Mouse (Mus musculus): ENCODE data around the gene Antxr1.

The Antxr1 gene

DNA sequence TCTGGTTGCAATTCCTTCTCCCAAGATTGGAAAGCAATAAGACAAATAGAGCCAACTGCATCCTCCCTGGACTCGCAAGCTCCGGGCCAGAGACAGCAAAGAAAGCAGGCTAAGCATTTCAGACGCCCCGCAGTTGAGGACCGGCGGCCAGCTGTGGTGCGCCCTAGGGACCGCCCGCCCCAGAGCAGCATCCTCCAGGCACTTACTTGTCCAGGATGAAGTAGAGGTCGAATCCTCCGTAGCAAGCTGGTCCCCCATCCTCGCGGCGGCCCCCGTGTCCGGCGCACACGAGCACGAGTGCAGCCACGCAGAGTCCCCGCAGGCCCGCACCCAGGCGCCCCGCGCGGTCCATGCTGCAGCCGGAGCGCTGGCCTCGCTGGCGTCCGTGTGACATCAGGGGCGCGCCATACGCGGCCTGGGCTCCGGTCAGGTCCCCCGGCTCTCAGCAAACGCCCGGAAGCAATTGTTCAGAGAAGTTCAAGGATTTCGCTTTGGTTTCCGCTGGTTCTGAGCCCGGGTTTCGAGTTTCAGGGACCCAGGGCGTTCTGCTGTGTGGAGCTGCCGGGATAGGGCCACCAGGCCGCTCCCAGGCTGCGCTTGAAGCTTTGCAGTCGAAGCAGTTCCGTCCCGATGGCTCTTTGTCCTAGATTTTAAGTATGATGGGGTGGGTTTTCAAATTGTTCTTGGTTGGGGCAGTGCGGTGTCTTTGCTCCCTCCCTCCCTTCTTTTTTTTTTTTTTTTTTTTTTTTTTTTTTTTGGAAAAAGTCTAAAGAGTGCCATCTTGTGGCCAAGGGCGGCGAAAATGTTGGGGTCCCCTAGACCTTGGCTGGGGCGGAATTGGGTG is at the start of gene Antxr1:
Antxr1 (minus strand) TSS at position 731 of the 844 bp plus-strand sequence.
- in situ Hi-C loops (cut with MboI; ENCODE audit: low pct_unique_long_range_greater_than_20kb in 1 of 2, low sequenced_read_pairs in 2 of 2, unreplicated experiment in 1 of 2) = loop anchor here in 1 of 2 experiments (5.0 kb wide), 1 partner anchor 233 kb away; the partner anchor contains the start of gene D6Ertd527e

DNA sequence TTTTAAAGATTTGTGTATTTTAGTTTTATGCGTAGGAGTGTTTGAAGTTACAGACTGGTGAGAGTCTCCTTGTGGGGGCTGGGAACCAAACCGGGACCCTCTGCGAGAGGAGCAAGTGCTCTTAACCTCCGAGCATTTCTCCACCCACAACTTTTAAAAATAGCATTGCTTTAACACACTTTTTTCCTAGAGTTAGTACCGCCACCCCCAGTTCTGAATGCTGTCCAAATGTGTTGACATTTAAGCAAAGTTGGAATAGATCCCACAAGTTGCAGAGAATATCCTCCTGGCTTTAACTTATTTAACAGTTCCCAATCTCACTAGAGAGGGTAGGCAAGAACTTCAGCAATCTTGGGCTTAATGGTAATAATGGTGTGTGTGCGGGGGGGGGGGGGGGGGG is 49.1 kb upstream of the Antxr1 start:
- in situ Hi-C loops (cut with MboI; ENCODE audit: low pct_unique_long_range_greater_than_20kb in 1 of 2, low sequenced_read_pairs in 2 of 2, unreplicated experiment in 1 of 2) = no loop called here

DNA sequence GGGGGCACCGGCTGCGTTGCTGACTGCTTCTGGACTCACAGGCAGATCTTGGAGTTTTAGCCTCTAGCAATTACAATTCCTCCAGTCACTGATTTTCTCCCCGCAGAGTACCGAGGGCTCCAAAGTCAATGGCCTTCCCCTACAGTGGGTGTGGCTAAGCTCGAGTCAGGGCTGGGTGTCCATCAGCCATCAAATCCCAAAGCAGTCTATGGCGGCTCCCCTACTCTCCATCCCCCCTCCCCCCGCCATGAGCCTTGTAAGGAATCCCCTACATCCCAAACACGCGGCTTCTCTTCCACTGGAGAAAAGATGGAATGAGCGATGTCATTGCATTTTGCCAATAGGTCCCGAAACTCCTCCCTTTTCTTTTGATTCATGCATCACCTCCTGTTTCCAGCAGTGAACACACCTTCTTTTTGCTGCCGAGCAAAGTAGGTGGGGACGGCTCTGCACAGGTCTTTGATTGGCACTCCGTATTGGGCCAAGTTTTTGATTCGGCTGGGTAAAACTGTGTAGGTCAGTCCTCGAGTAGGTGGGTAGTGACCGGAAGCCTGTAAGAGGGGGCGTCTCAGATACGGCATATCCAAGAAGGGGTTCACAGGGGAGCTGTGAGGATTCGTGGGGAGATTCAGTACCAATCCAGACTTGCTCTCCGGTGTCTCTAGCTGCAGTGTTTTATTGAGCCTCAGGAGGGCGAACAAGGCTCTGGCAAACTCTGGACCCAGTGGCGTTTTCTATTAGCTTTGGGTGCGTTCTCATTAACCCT is 48.5 kb upstream of the Antxr1 start:
- in situ Hi-C loops (cut with MboI; ENCODE audit: low pct_unique_long_range_greater_than_20kb in 1 of 2, low sequenced_read_pairs in 2 of 2, unreplicated experiment in 1 of 2) = no loop called here

DNA sequence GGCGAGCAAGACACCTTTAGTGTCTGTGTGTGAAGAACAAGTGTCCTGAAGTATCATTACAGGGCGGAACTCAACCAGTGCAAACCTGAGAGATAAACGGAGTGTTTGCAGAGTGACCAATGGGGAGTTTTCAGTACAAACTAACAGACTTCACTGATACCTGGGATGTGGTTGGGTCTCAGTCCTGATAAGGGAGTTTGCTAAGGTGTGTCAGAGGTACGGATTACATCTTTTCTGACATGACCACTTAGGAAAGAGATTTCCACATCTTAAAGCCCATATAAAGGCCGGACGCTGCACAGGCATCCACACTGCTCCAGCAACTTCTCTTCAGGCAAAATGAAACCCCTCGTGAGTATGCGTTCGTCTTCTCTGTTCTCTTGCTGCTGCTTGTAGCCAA is 37.4 kb upstream of the Antxr1 start, which contains the start of gene Gkn2:
Gkn2 (plus strand) TSS at position 301 of the 400 bp plus-strand sequence.
- in situ Hi-C loops (cut with MboI; ENCODE audit: low pct_unique_long_range_greater_than_20kb in 1 of 2, low sequenced_read_pairs in 2 of 2, unreplicated experiment in 1 of 2) = no loop called here

DNA sequence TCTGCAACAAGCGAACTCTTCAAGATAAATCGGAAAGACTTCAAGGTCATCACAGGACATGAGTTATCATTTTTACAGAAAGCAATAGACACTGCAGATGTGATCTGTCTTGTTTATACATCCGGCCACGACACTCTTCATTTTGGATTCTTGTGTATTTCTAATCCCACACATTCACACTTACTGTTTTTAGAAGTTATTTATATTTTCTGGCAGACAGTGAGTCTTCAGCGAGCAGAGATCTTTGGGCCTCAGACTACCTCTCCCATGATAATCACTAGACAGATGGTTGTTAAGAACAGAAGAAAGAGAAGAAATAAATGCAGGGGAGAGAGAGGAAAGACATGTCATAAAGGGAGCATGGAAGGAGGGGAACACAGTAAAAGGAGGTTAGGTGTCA is 33.6 kb upstream of the Antxr1 start:
- in situ Hi-C loops (cut with MboI; ENCODE audit: low pct_unique_long_range_greater_than_20kb in 1 of 2, low sequenced_read_pairs in 2 of 2, unreplicated experiment in 1 of 2) = no loop called here

DNA sequence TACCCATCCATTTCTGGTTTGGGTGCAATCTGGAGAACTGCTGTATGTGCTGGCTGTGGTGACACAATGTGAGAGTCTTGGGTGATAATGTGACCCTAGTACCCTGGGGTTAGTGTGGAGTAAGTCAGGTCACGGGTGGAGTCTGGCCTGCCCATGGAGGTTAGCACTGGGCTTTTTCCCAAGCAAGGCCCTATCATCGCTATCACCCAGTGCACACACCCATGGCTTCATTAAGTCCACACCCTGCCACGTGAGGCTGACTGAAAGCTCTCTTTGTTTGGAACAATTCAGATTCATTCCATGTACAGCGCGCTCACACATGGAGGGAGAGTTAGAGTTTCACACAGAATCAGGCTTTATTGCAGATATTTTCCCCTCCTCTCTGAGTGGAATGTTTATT is 18.8 kb upstream of the Antxr1 start:
- in situ Hi-C loops (cut with MboI; ENCODE audit: low pct_unique_long_range_greater_than_20kb in 1 of 2, low sequenced_read_pairs in 2 of 2, unreplicated experiment in 1 of 2) = no loop called here

DNA sequence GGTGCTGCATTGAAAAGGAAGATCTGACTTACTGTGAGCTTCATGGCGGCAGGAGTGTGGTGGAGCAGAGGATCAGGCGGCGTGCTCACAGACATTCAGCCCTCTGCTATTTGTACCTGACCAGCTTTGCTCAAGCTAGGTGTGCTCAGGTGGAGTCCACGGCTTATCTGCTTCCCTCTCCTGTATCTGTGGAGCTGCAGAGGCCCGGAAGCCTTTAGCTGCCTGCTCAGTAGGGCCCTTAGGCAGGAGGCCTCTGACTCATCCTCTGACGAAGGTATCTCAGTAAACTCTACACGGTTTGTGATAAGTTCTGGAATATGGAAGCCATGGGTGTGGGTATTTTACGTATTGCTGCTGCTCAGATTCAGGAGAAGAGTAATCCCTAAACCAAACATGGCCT is 15.2 kb upstream of the Antxr1 start, which contains the start of gene Gkn1:
Gkn1 (minus strand) TSS at position 114 of the 400 bp plus-strand sequence.
- in situ Hi-C loops (cut with MboI; ENCODE audit: low pct_unique_long_range_greater_than_20kb in 1 of 2, low sequenced_read_pairs in 2 of 2, unreplicated experiment in 1 of 2) = no loop called here

DNA sequence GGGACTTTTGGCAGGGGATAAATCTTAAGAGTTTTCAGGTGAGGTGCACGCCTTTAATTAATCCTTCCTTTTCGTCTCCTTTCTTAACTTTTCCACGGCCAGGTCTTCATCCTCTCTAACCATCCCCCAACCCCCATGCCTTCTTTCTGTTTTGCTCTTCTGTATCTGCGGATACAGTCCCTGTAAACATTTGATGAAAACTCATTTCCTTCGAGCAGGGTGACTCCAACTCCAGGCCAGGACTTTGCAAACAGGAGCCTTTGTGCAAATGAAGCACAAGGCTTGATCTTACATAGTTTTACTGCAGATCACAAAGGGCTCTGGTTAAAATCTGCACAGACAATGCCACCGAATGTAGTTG is 294 bp upstream of the Antxr1 start:
- in situ Hi-C loops (cut with MboI; ENCODE audit: low pct_unique_long_range_greater_than_20kb in 1 of 2, low sequenced_read_pairs in 2 of 2, unreplicated experiment in 1 of 2) = loop anchor here in 1 of 2 experiments (5.0 kb wide), 1 partner anchor 234 kb away; the partner anchor contains the start of gene D6Ertd527e

DNA sequence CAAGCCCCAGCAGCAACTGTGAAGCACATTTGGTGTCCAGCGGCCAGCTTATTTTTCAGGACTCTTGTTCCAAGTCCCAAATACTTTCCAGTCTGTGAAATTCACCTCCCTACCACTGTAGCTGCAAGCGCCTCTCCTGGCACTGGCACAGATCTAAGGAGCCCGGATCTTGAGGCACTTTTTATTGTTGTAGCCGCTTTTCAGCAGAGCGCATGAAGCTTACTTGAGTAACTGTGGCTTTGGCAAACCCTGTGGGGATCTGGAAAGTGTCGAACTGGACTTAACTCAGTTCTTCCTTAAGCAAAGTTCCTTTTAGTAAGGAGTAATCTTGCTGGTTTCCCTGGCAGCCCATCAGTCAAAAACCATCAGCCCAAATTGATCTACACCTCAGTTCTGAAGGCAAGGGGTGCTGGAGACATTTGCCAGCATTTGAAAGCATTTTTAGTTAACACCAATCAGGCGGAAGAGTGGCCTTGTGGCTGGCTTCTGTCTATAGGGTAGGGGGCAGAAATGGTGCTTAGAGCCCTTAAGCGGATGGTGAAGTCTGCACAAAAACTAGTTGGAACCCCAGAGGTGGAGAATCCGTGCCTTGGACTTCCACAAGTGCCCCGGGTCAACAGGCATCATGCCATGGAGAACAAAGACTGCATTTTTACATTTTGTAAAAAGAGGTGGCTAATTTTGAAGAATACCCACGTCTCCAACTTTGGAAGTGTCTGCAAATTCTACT is 1.1 kb downstream of the Antxr1 start:
- in situ Hi-C loops (cut with MboI; ENCODE audit: low pct_unique_long_range_greater_than_20kb in 1 of 2, low sequenced_read_pairs in 2 of 2, unreplicated experiment in 1 of 2) = loop anchor here in 1 of 2 experiments (5.0 kb wide), 1 partner anchor 232 kb away; the partner anchor contains the start of gene D6Ertd527e

DNA sequence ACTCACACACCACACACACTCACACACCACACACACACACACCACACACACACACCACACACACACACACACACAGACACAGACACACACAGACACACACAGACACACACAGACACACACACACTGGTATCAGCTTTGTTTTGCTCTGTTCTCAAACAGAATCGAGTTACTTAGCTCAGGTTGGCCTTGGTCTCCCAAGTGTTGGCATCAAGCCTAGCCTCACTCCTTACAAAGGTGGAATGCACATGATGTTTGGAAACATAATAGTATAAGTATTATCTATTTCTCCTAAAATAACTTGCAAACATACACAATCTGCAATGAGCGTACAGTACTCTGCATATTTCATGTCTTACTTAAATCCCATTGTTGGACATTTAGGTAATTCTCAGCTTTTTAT is 3.2 kb downstream of the Antxr1 start:
- in situ Hi-C loops (cut with MboI; ENCODE audit: low pct_unique_long_range_greater_than_20kb in 1 of 2, low sequenced_read_pairs in 2 of 2, unreplicated experiment in 1 of 2) = no loop called here

DNA sequence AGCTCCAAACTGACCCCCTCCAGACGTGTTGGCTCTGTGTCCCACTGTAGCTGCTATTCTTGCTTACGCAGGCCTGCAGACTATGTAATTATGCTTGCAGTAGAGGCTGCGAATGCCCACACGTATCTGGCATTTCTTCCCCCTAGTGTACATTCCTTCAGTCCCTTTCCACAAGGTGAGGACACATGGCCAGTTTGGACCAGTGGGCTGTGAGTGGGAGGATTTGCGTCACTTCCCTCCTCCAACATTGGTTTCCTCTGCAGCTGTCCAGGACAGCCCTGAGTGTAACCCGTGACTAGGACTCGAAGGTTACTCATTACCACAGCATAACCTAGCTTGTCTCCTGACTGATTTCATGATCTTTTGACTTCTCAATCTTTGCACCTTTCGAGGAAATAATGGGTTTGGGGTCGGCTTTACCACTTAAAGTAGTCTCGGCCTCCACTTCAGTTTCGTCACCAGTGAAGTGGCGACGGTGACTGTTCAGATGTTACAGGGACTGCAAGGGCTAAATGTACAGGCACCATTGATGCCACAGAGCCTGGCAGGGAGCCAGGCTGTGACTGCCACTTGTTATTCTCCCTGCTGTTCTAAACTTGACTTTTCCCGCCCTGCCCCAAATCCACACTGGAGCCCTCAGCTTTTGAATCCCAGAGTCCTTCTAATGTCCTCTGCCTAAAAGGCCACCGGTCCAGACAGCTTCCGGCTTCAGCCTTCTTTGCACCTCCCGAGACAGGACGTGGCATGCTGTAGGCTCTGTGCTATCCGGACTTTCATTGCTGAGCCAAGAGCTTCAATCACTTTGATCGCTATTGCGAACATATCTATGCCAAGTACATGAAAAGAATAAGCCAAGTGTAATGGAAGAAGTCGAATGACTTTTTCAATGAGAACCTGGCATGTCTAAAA is 7.1 kb downstream of the Antxr1 start:
- in situ Hi-C loops (cut with MboI; ENCODE audit: low pct_unique_long_range_greater_than_20kb in 1 of 2, low sequenced_read_pairs in 2 of 2, unreplicated experiment in 1 of 2) = no loop called here

DNA sequence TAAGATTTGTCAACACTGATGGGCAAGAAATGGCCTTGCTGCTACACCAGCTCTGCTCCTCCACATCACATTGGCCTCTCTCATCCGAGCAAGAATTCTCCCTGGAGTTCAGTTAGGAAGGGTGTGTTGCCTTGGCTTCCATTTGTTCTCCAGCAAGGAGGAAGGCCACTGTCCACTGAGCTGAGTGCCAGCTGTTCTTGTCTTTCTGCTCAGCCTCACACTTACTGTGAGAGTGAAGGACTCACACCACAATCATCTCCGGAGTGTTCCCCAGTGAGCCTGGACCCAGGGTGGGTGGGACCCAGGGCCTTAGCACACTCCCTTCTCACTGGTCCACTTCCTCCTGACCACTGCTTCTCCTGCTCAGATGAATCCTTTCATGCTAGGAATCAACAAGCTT is 8.7 kb downstream of the Antxr1 start:
- in situ Hi-C loops (cut with MboI; ENCODE audit: low pct_unique_long_range_greater_than_20kb in 1 of 2, low sequenced_read_pairs in 2 of 2, unreplicated experiment in 1 of 2) = no loop called here

DNA sequence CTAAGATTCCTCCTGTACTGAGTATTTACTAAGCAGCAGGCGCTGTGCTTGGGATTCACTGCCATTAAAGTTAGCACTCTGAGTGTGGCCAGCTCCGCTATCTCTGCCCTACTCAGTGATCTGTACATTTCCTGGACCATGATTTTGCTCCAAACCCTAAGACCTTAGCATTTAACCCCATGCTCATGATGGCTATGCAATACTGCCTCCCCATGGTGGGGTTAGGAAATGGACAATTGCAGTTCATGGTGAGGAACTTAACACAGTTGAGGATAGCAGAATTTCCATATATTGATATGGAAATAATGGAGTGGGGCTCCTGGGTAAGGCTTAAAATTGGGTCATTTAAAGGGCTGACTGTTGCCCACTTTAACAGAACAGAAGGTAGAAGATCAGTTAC is 12.2 kb downstream of the Antxr1 start:
- in situ Hi-C loops (cut with MboI; ENCODE audit: low pct_unique_long_range_greater_than_20kb in 1 of 2, low sequenced_read_pairs in 2 of 2, unreplicated experiment in 1 of 2) = no loop called here

DNA sequence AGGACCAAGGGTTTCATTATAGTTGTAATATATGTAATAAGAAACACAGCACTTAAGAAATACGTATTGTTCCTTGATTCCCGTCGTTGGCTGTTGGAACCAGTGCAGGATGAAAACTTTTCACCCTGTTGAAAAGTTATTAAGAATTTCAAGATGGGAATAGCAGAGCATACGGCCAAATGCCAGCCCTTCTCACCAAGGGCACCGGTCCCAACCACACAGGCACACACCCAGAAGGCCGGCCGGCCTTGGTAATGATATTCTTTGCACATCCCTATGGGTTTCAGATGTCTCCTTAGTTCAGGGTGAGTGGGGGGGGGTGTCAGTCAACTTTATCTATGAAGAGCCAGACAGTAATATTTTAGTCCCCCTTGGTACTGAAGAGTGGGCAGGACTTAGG is 17.0 kb downstream of the Antxr1 start:
- in situ Hi-C loops (cut with MboI; ENCODE audit: low pct_unique_long_range_greater_than_20kb in 1 of 2, low sequenced_read_pairs in 2 of 2, unreplicated experiment in 1 of 2) = no loop called here

DNA sequence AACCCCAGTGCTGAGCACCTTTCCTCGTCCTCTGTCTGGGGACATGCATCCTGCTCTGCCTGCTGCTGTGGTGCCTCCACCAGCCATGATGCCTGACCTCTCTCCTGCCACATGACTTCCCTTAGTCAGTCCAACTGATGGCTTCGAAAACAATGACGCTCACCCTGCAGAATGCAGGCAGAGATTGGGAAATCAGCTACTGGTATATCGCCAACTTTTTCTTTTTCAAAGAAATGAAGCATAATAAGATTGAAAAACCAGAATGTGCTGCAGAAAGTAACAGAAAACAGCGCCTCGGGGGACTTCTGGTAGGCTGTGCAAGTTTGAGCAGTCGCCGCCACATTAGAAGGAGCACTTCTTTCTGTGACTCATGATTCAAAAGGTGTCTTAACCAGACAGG is 18.7 kb downstream of the Antxr1 start:
- in situ Hi-C loops (cut with MboI; ENCODE audit: low pct_unique_long_range_greater_than_20kb in 1 of 2, low sequenced_read_pairs in 2 of 2, unreplicated experiment in 1 of 2) = no loop called here

DNA sequence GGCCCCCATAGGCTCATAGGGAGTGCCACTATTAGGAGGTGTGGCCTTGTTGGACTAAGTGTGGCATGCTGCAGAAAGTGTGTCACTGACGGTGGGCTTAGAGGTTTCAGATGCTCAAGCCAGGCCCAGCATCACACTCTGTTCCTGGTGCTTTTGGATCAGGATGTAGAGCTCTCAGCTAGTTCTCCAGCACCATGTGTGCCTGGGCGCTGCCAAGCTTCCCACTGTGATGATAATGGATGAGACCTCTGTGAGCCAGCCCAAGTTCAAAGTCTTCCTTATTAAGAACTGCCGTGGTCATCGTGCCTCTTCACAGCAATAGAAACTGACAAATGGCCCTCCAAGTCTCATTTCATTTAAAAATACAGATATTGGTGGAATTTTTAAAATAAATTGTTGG is 22.9 kb downstream of the Antxr1 start:
- in situ Hi-C loops (cut with MboI; ENCODE audit: low pct_unique_long_range_greater_than_20kb in 1 of 2, low sequenced_read_pairs in 2 of 2, unreplicated experiment in 1 of 2) = no loop called here

DNA sequence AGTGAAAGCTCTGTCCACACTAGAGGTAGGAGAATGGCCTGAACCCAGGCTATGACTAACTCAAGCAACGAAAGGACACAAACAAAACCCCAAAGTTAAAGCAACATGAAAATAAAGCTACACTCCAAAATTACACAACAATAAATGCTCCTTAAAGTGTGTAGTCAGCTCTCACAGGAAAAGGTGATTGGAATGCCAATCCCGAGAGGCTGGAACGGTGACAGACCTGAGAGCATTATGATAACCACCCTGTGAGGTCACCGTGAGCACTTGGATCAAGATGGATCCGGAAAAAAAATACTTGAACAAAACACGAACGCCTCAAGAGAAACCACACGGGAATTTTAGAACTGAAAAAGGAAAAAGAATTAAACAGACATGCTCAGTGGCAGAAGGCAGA is 31.1 kb downstream of the Antxr1 start:
- in situ Hi-C loops (cut with MboI; ENCODE audit: low pct_unique_long_range_greater_than_20kb in 1 of 2, low sequenced_read_pairs in 2 of 2, unreplicated experiment in 1 of 2) = no loop called here

DNA sequence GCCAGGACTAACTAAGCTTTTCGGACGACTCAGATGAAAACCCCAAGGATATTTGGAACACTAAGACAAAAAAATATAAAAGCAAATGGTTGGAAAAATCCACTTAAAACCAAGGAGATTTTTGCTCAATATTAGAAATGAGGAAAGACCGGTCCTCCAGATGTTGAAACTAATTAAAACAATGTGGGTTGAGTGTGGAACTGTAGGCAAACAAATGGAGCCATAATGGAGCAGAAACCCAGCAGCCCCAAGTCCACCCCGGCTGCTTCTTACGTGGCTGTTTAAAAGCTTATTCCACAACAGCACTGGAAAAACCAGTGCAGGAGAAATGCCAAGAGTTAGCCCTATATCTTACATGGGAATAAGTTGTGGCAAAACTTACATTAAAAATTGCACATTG is 32.9 kb downstream of the Antxr1 start:
- in situ Hi-C loops (cut with MboI; ENCODE audit: low pct_unique_long_range_greater_than_20kb in 1 of 2, low sequenced_read_pairs in 2 of 2, unreplicated experiment in 1 of 2) = no loop called here

Measured in mouse embryonic stem cell (cell line).